Mouse (Mus musculus) midbrain, embryonic 10.5 days (tissue): ENCODE data around the gene Ifitm5. TPM values are rescaled to one million over a fixed set of nuclear protein-coding genes. Genes with fewer than 3 reads are reported as not detected.

Experiments
- DNase-seq: peaks from one replicate; pipeline ENCODE4 v3.0.0-alpha.2; 2017; ENCODE audit warnings: low spot score
- H3K27ac ChIP-seq: fragments of 300-500 bp; sonication (generic); replicated peaks from 2 replicates; pipeline ENCODE4 v1.5.1; 2016; ENCODE audit warnings: mild to moderate bottlenecking
- H3K27me3 ChIP-seq: fragments of 300-500 bp; sonication (generic); 2 replicates; pipeline ENCODE4 v1.6.1; 2016; ENCODE audit warnings: low read depth, mild to moderate bottlenecking; ENCODE audit not compliant: poor library complexity, severe bottlenecking
- H3K36me3 ChIP-seq: fragments of 300-500 bp; sonication (generic); 2 replicates; pipeline ENCODE4 v1.6.1; 2016; ENCODE audit warnings: mild to moderate bottlenecking, moderate library complexity
- H3K4me1 ChIP-seq: fragments of 300-500 bp; sonication (generic); 2 replicates; pipeline ENCODE4 v1.6.1; 2016
- H3K4me3 ChIP-seq: fragments of 300-500 bp; sonication (generic); 2 replicates; pipeline ENCODE4 v1.5.1; 2016; ENCODE audit warnings: mild to moderate bottlenecking, moderate library complexity
- H3K9me3 ChIP-seq: fragments of 300-500 bp; sonication (generic); replicated peaks from 2 replicates; pipeline ENCODE4 v1.6.1; 2016; ENCODE audit warnings: mild to moderate bottlenecking
- WGBS: fragments of 180-500 bp; shearing (Covaris S2); methylation state at CpG from one replicate; pipeline ENCODE4 v1.1.7; 2016; 5-methylcytosine and 5-hydroxymethylcytosine counted together
- polyA plus RNA-seq: library from polyadenylated mRNA; unstranded; fragments of >200 nt; fragmentation: Nextera tagmentation; extraction: Ambion mirVana; gene quantifications from 2 replicates; pipeline ENCODE4 v1.2.1, GENCODE M21; 2016

The Ifitm5 gene
- polyA plus RNA-seq, 1 experiment from 2014 or later, result 1.2 TPM

DNA sequence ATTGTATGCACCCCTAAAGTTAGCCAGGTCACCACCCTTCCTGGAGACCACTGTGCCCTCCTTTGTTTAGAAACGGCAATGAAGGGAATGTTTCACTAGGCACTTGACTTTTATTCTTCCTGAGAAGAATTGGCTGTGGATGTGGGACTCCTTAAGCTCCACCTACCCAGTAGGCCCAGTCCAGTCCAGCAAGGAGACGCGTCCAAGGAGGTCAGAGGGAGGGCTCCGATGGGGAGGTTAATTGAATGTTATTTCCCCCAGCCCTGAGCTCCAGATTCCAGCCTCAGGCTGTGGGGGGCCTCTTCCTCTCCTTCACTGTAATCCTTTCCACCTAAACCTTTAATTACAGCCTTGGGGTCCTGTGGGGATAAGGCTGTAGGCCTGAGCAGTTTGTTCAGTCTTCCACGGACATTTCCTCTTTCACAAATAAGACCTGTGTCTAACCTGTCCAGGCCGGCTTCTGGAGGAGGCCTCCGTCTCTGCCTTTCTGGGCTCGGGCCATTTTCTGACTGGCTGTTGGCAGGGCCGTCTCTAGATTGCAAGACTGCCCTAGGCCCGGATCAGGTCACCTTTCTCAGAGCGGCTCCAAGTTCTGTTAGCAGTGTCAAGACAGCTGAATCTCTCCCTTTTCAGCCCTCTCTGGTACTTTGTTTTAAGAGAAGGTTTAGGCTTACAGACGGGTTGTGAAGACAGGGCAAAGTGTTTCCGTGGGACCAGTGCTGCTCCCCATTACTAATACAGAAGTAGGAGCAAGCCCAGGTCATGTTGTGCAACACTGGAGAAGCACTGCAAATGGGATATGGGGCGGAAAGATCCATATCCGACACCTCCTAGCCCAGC, 47.8 kb downstream of the Ifitm5 start:
- no peak for DNase-seq
- H3K4me1 ChIP-seq, result no peaks in the 10 kb centered on the region; the same call in 1 of the 2 replicates
- WGBS, result 78% methylated on average over 15 of the region's 15 CpGs
- no peaks in the 10 kb centered on the region for H3K27me3 ChIP-seq
- H3K4me3 ChIP-seq, result no peak overlapping the region
- peaks cover 25% of the 10 kb centered on the region for H3K36me3 ChIP-seq
- no peak overlapping the region for H3K27ac ChIP-seq
- H3K9me3 ChIP-seq, result no peaks in the 10 kb centered on the region

DNA sequence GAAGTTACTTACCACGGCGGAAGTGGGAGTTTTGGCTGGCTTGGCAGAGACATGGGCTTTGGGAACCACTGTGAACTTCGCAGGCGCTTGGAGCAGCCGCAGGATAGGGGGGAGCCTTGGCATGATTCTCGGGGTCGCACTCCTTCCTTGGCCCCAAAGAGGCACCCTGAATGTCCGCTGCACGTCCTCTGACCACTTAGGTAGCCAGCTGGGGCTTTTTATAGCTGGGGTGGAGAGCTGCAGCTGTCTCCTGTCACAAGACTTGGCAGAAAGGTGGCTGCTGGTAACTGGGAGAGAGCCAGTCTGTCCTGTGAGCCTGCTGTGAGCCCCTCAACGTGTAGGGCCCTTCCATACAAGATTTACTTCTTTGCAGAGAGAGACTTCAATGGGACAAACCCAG, 49.9 kb downstream of the Ifitm5 start, which contains the start of gene Cox8b:
Gene Cox8b (minus strand): TSS at position 227 of the 400 bp plus-strand sequence.
- DNase-seq, result no peak
- Histone ChIP-seq H3K36me3 (peaks cover 44% of the 10 kb centered on the region), H3K9me3 (no peaks in the 10 kb centered on the region), H3K27ac (no peak within 1 kb of the TSS), H3K4me1 (no peaks in the 10 kb centered on the region; the same call in 1 of the 2 replicates), H3K27me3 (no peaks in the 10 kb centered on the region), H3K4me3 (no peak within 1 kb of the TSS)
- 85% methylated on average over 10 of the region's 10 CpGs for WGBS

- Histone ChIP-seq H3K27ac (no peak overlapping the region), H3K4me3 (no peak overlapping the region), H3K4me1 (no peaks in the 10 kb centered on the region; the same call in 1 of the 2 replicates), H3K27me3 (no peaks in the 10 kb centered on the region), H3K36me3 (peaks cover 53% of the 10 kb centered on the region), H3K9me3 (no peaks in the 10 kb centered on the region)
- no peak for DNase-seq
- WGBS, result 81% methylated on average over 3 of the region's 3 CpGs
Measured at GRCm38 (mm10) chr7:140899121-140899520, 51.0 kb downstream of the Ifitm5 start.

Other genes starting within 250 kb of the Ifitm5 start
- not detected in 2 replicates for gene Cyp2e1, start 186.6 kb downstream of the Ifitm5 start, polyA plus RNA-seq
- 0.12 TPM in 1 of 2 replicates, not detected in the other for gene Syce1, start 162.4 kb downstream of the Ifitm5 start, polyA plus RNA-seq
- gene Zfp941, start 128.1 kb downstream of the Ifitm5 start, polyA plus RNA-seq, result 3.0 and 5.6 TPM in 2 replicates
- gene Urah, start 115.3 kb downstream of the Ifitm5 start, polyA plus RNA-seq, result 0.39 and 0.55 TPM in 2 replicates
- not detected in 2 replicates for gene Scgb1c1, start 104.7 kb downstream of the Ifitm5 start, polyA plus RNA-seq
- not detected in 2 replicates for gene Odf3, start 102.5 kb downstream of the Ifitm5 start, polyA plus RNA-seq
- gene Gm45785, start 94.0 kb downstream of the Ifitm5 start, polyA plus RNA-seq, result not detected in 2 replicates
- 54.3 and 71.1 TPM in 2 replicates for gene Ric8a, start 93.3 kb downstream of the Ifitm5 start, polyA plus RNA-seq
- gene Bet1l, start 92.7 kb downstream of the Ifitm5 start, polyA plus RNA-seq, result 20.1 and 25.9 TPM in 2 replicates
- 343 and 348 TPM in 2 replicates for gene Psmd13, start 68.3 kb downstream of the Ifitm5 start, polyA plus RNA-seq
- gene Sirt3, start 68.0 kb downstream of the Ifitm5 start, polyA plus RNA-seq, result 29.2 and 31.8 TPM in 2 replicates
- gene Cox8b, start 49.8 kb downstream of the Ifitm5 start, polyA plus RNA-seq, result not detected in 2 replicates
- gene Nlrp6, start 29.4 kb downstream of the Ifitm5 start, polyA plus RNA-seq, result 0.05 and 0.07 TPM in 2 replicates
- 15.4 and 17.1 TPM in 2 replicates for gene Pgghg, start 8.9 kb downstream of the Ifitm5 start, polyA plus RNA-seq
- 0.42 TPM in 1 of 2 replicates, not detected in the other for gene Gm45717, start 5.6 kb upstream of the Ifitm5 start, polyA plus RNA-seq
- 305 and 352 TPM in 2 replicates for gene Ifitm2, start 5.7 kb upstream of the Ifitm5 start, polyA plus RNA-seq
- gene Ifitm1, start 16.9 kb upstream of the Ifitm5 start, polyA plus RNA-seq, result 6.3 and 8.4 TPM in 2 replicates
- 13.7 and 16.8 TPM in 2 replicates for gene Ifitm3, start 60.5 kb upstream of the Ifitm5 start, polyA plus RNA-seq
- gene Ifitm6, start 67.6 kb upstream of the Ifitm5 start, polyA plus RNA-seq, result 0.21 TPM in 1 of 2 replicates, not detected in the other
- not detected in 2 replicates for gene Gm17387, start 78.8 kb upstream of the Ifitm5 start, polyA plus RNA-seq
- 26.8 and 29.4 TPM in 2 replicates for gene B4galnt4, start 110.8 kb upstream of the Ifitm5 start, polyA plus RNA-seq
- 1.8 and 2.0 TPM in 2 replicates for gene Pkp3, start 127.9 kb upstream of the Ifitm5 start, polyA plus RNA-seq
- 2.3 and 2.5 TPM in 2 replicates for gene Sigirr, start 150.3 kb upstream of the Ifitm5 start, polyA plus RNA-seq
- gene Ano9, start 167.5 kb upstream of the Ifitm5 start, polyA plus RNA-seq, result 0.07 and 0.16 TPM in 2 replicates
- 86.5 and 94.7 TPM in 2 replicates for gene Ptdss2, start 172.1 kb upstream of the Ifitm5 start, polyA plus RNA-seq
- 64.5 and 66.6 TPM in 2 replicates for gene Rnh1, start 222.6 kb upstream of the Ifitm5 start, polyA plus RNA-seq
- 84.2 and 87.5 TPM in 2 replicates for gene Hras, start 243.7 kb upstream of the Ifitm5 start, polyA plus RNA-seq
- gene Lrrc56, start 243.9 kb upstream of the Ifitm5 start, polyA plus RNA-seq, result 14.4 and 14.6 TPM in 2 replicates